13 mouse cellular contexts compared by ENCODE assay signal in genomic region chr15:99039996-99040919, GRCm38 (mm10). TPM values are rescaled to one million over a fixed set of nuclear protein-coding genes. Genes with fewer than 3 reads are reported as not detected.
DNase-seq lines count a peak whose midpoint lies in the region; ATAC-seq and TF ChIP-seq lines count a peak whose summit lies in the region.
"Had no signal": no experiment of that assay in that cellular context is flagged by ENCODE, and none has a peak within 500 bp of the region (broad histone marks: within the 10 kb centered on the region; RNA-seq: fewer than 3 reads in every experiment).

No protein-coding gene starts in this region.

- TF ChIP-seq EP300 in heart, postnatal 0 days (IDR thresholded peaks at IDR 0.05; ENCODE audit: low read depth), result no peak
- TF ChIP-seq EP300 in stomach, postnatal 0 days (optimal IDR thresholded peaks at IDR 0.05), result no peak

- no peak for ATAC-seq in heart, postnatal 0 days (ENCODE audit: insufficient read depth, low read depth)
- no peak for ATAC-seq in midbrain, postnatal 0 days (ENCODE audit: low FRiP score)
- no peak for ATAC-seq in midbrain, embryonic 16.5 days
- ATAC-seq in embryonic facial prominence, embryonic 13.5 days (ENCODE audit: insufficient number of reproducible peaks, insufficient read depth, low FRiP score, low TSS enrichment, low read depth), result 0 out of 2 replicates have a peak, but pooled peaks have one; percentile 15
- no peak for ATAC-seq in stomach, postnatal 0 days (ENCODE audit: low FRiP score, low TSS enrichment)
- no peak for ATAC-seq in inflammation-experienced regulatory T-cells, adult 6 months

- peaks cover 25% of the 10 kb centered on the region for H3K36me3 ChIP-seq in heart, postnatal 0 days (replicated peaks; ENCODE audit: control insufficient read depth, insufficient read depth, low read length)
- no peaks in the 10 kb centered on the region for H3K36me3 ChIP-seq in midbrain, postnatal 0 days (ENCODE audit: insufficient read depth, low read length)
- H3K36me3 ChIP-seq in midbrain, embryonic 16.5 days (ENCODE audit: control insufficient read depth, insufficient read depth, low read length), result no peaks in the 10 kb centered on the region
- H3K36me3 ChIP-seq in embryonic facial prominence, embryonic 13.5 days, result peaks cover 21% of the 10 kb centered on the region
- H3K36me3 ChIP-seq in stomach, postnatal 0 days (ENCODE audit: control insufficient read depth, insufficient read depth, low read length), result peaks cover 8% of the 10 kb centered on the region; the same call in 1 of the 2 replicates

- TF ChIP-seq CTCF in heart, postnatal 0 days (IDR thresholded peaks at IDR 0.05; ENCODE audit: low read depth), result peak; percentile 21; the same call in 1 of the 2 replicates
- TF ChIP-seq CTCF in midbrain, postnatal 0 days (IDR thresholded peaks at IDR 0.05), result peak; percentile 51
- peak; percentile 61 for TF ChIP-seq CTCF in stomach, postnatal 0 days (IDR thresholded peaks at IDR 0.05; ENCODE audit: low read depth)

- 59% methylated on average over 26 of the region's 26 CpGs for WGBS in heart, postnatal 0 days
- 74% methylated on average over 26 of the region's 26 CpGs for WGBS in midbrain, postnatal 0 days
- WGBS in midbrain, embryonic 16.5 days, result 70% methylated on average over 26 of the region's 26 CpGs
- 64% methylated on average over 26 of the region's 26 CpGs for WGBS in embryonic facial prominence, embryonic 13.5 days
- WGBS in stomach, postnatal 0 days, result 67% methylated on average over 26 of the region's 26 CpGs

- H3K27ac ChIP-seq in heart, postnatal 0 days (ENCODE audit: low read depth), result no peak overlapping the region
- H3K27ac ChIP-seq in midbrain, postnatal 0 days (ENCODE audit: low read depth, low read length), result no peak overlapping the region
- H3K27ac ChIP-seq in midbrain, embryonic 16.5 days (ENCODE audit: low read length), result no peak overlapping the region
- H3K27ac ChIP-seq in embryonic facial prominence, embryonic 13.5 days, result no peak overlapping the region
- no peak overlapping the region for H3K27ac ChIP-seq in stomach, postnatal 0 days (replicated peaks)

- H3K4me3 ChIP-seq in heart, postnatal 0 days (ENCODE audit: low read depth, low read length), result no peak overlapping the region
- no peak overlapping the region for H3K4me3 ChIP-seq in midbrain, postnatal 0 days (ENCODE audit: low read depth, low read length)
- no peak overlapping the region for H3K4me3 ChIP-seq in midbrain, embryonic 16.5 days (ENCODE audit: low read depth, low read length)
- no peak overlapping the region for H3K4me3 ChIP-seq in embryonic facial prominence, embryonic 13.5 days
- no peak overlapping the region for H3K4me3 ChIP-seq in stomach, postnatal 0 days (ENCODE audit: low read depth, low read length)

- DNase-seq in heart, postnatal 0 days (ENCODE audit: low spot score), result no peak
- DNase-seq in heart, postnatal 25 days (ENCODE audit: low spot score), result no peak
- no peak for DNase-seq in midbrain, postnatal 0 days (ENCODE audit: low spot score)
- no peak for DNase-seq in stomach, postnatal 0 days (ENCODE audit: low spot score)
- no peak for DNase-seq in spleen, adult 18-20 months
- DNase-seq: cerebellum, postnatal 25 days; heart, postnatal 10 days; kidney, postnatal 14 days had no signal

- no peak overlapping the region for H3K4me2 ChIP-seq in heart, postnatal 0 days (ENCODE audit: low read depth, low read length)
- no peak overlapping the region for H3K4me2 ChIP-seq in midbrain, postnatal 0 days (ENCODE audit: low read depth, low read length, poor library complexity, severe bottlenecking)
- H3K4me2 ChIP-seq in midbrain, embryonic 16.5 days (ENCODE audit: low read length), result no peak overlapping the region
- no peak overlapping the region for H3K4me2 ChIP-seq in embryonic facial prominence, embryonic 13.5 days
- no peak overlapping the region for H3K4me2 ChIP-seq in stomach, postnatal 0 days (replicated peaks; ENCODE audit: low read depth)

- H3K27me3 ChIP-seq in heart, postnatal 0 days (ENCODE audit: control insufficient read depth, insufficient read depth, low read length), result no peaks in the 10 kb centered on the region
- H3K27me3 ChIP-seq in midbrain, postnatal 0 days (ENCODE audit: insufficient read depth, low read length), result no peaks in the 10 kb centered on the region
- H3K27me3 ChIP-seq in midbrain, embryonic 16.5 days (ENCODE audit: control insufficient read depth, insufficient read depth, low read depth, low read length), result no peaks in the 10 kb centered on the region
- no peaks in the 10 kb centered on the region for H3K27me3 ChIP-seq in embryonic facial prominence, embryonic 13.5 days
- H3K27me3 ChIP-seq in stomach, postnatal 0 days (ENCODE audit: control insufficient read depth, insufficient read depth, low read length), result no peaks in the 10 kb centered on the region

- H3K4me1 ChIP-seq in heart, postnatal 0 days (ENCODE audit: control insufficient read depth, insufficient read depth), result no peaks in the 10 kb centered on the region
- H3K4me1 ChIP-seq in midbrain, postnatal 0 days (ENCODE audit: insufficient read depth, low read length), result no peaks in the 10 kb centered on the region
- H3K4me1 ChIP-seq in midbrain, embryonic 16.5 days (ENCODE audit: control insufficient read depth, insufficient read depth, low read length), result no peaks in the 10 kb centered on the region; the same call in 1 of the 2 replicates
- H3K4me1 ChIP-seq in embryonic facial prominence, embryonic 13.5 days, result peaks cover 13% of the 10 kb centered on the region
- H3K4me1 ChIP-seq in stomach, postnatal 0 days (replicated peaks; ENCODE audit: control insufficient read depth, insufficient read depth), result no peaks in the 10 kb centered on the region

- H3K9ac ChIP-seq in heart, postnatal 0 days (replicated peaks; ENCODE audit: low read depth, low read length), result no peak overlapping the region
- H3K9ac ChIP-seq in midbrain, postnatal 0 days (replicated peaks; ENCODE audit: low read length, poor library complexity, severe bottlenecking), result no peak overlapping the region
- no peak overlapping the region for H3K9ac ChIP-seq in midbrain, embryonic 16.5 days (ENCODE audit: low read depth, low read length)
- no peak overlapping the region for H3K9ac ChIP-seq in embryonic facial prominence, embryonic 13.5 days
- H3K9ac ChIP-seq in stomach, postnatal 0 days (ENCODE audit: low read length), result no peak overlapping the region

- intact Hi-C loops in heart, postnatal 25 days (cut with DNase I), result no loop called here

- H3K9me3 ChIP-seq in heart, postnatal 0 days (replicated peaks; ENCODE audit: control insufficient read depth, low read length), result no peaks in the 10 kb centered on the region
- H3K9me3 ChIP-seq in midbrain, postnatal 0 days (ENCODE audit: low read length), result no peaks in the 10 kb centered on the region
- no peaks in the 10 kb centered on the region for H3K9me3 ChIP-seq in midbrain, embryonic 16.5 days (replicated peaks; ENCODE audit: control insufficient read depth, low read length, poor library complexity, severe bottlenecking)
- no peaks in the 10 kb centered on the region for H3K9me3 ChIP-seq in embryonic facial prominence, embryonic 13.5 days
- no peaks in the 10 kb centered on the region for H3K9me3 ChIP-seq in stomach, postnatal 0 days (ENCODE audit: control insufficient read depth, low read length)

RNA-seq across cellular contexts. Expression of gene Tuba1c, which starts 10.6 kb away (rescaled TPM):
- total RNA-seq in heart, postnatal 0 days (2014; rRNA removed; ENCODE audit: low replicate concordance), result 309 and 399 TPM in 2 replicates
- 73.8 and 97.1 TPM in 2 replicates for polyA plus RNA-seq in heart, postnatal 0 days (2015; fragmentation: Nextera tagmentation; extraction: Ambion mirVana)
- total RNA-seq in heart, postnatal 25 days (2021), result 10 to 100 TPM; 33.5 to 33.7 TPM
- total RNA-seq in midbrain, postnatal 0 days (2014; rRNA removed), result 18.2 and 22.6 TPM in 2 replicates
- 9.6 and 9.9 TPM in 2 replicates for polyA plus RNA-seq in midbrain, postnatal 0 days (2015; fragmentation: Nextera tagmentation; extraction: Ambion mirVana)
- 11.6 and 12.5 TPM in 2 replicates for polyA plus RNA-seq in midbrain, embryonic 16.5 days (2015; fragmentation: Nextera tagmentation; extraction: Ambion mirVana)
- 109 and 124 TPM in 2 replicates for polyA plus RNA-seq in embryonic facial prominence, embryonic 13.5 days (2015; fragmentation: Nextera tagmentation; extraction: Ambion mirVana)
- polyA plus RNA-seq in stomach, postnatal 0 days (2015; fragmentation: Nextera tagmentation; extraction: Ambion mirVana), result 145 and 159 TPM in 2 replicates
- 100 to 1,000 TPM in 1 of 3 experiments, 10 to 100 TPM in 2; 70.4 to 203 (median 83.7) TPM for polyA plus RNA-seq in inflammation-experienced regulatory T-cells, adult 6 months (2017; shearing (Covaris generic))

RNA-seq across cellular contexts. Expression of gene Prph, which starts 14.7 kb away (rescaled TPM):
- total RNA-seq in heart, postnatal 0 days (2014; rRNA removed; ENCODE audit: low replicate concordance), result 2.0 TPM in 1 of 2 replicates, not detected in the other
- polyA plus RNA-seq in heart, postnatal 0 days (2015; fragmentation: Nextera tagmentation; extraction: Ambion mirVana), result 0.07 and 0.84 TPM in 2 replicates
- total RNA-seq in heart, postnatal 25 days (2021), result under 1 TPM; 0.14 to 0.42 TPM
- 9.8 and 11.2 TPM in 2 replicates for total RNA-seq in midbrain, postnatal 0 days (2014; rRNA removed)
- polyA plus RNA-seq in midbrain, postnatal 0 days (2015; fragmentation: Nextera tagmentation; extraction: Ambion mirVana), result 8.0 and 9.1 TPM in 2 replicates
- polyA plus RNA-seq in midbrain, embryonic 16.5 days (2015; fragmentation: Nextera tagmentation; extraction: Ambion mirVana), result 5.1 and 7.1 TPM in 2 replicates
- polyA plus RNA-seq in embryonic facial prominence, embryonic 13.5 days (2015; fragmentation: Nextera tagmentation; extraction: Ambion mirVana), result 1.8 and 7.1 TPM in 2 replicates
- 25.7 and 28.6 TPM in 2 replicates for polyA plus RNA-seq in stomach, postnatal 0 days (2015; fragmentation: Nextera tagmentation; extraction: Ambion mirVana)
- not detected for polyA plus RNA-seq in inflammation-experienced regulatory T-cells, adult 6 months (2017; shearing (Covaris generic))

RNA-seq across cellular contexts. Expression of gene Troap, which starts 34.1 kb away (rescaled TPM):
- total RNA-seq in heart, postnatal 0 days (2014; rRNA removed; ENCODE audit: low replicate concordance), result 16.2 and 19.1 TPM in 2 replicates
- polyA plus RNA-seq in heart, postnatal 0 days (2015; fragmentation: Nextera tagmentation; extraction: Ambion mirVana), result 7.0 and 8.1 TPM in 2 replicates
- total RNA-seq in heart, postnatal 25 days (2021), result under 1 TPM; 0.13 to 0.67 TPM
- 1.6 and 4.1 TPM in 2 replicates for total RNA-seq in midbrain, postnatal 0 days (2014; rRNA removed)
- polyA plus RNA-seq in midbrain, postnatal 0 days (2015; fragmentation: Nextera tagmentation; extraction: Ambion mirVana), result 1.4 and 2.1 TPM in 2 replicates
- polyA plus RNA-seq in midbrain, embryonic 16.5 days (2015; fragmentation: Nextera tagmentation; extraction: Ambion mirVana), result 3.2 and 4.9 TPM in 2 replicates
- 30.9 and 41.1 TPM in 2 replicates for polyA plus RNA-seq in embryonic facial prominence, embryonic 13.5 days (2015; fragmentation: Nextera tagmentation; extraction: Ambion mirVana)
- polyA plus RNA-seq in stomach, postnatal 0 days (2015; fragmentation: Nextera tagmentation; extraction: Ambion mirVana), result 5.1 and 7.1 TPM in 2 replicates
- polyA plus RNA-seq in inflammation-experienced regulatory T-cells, adult 6 months (2017; shearing (Covaris generic)), result 1 to 10 TPM in 2 of 3 experiments, under 1 TPM in 1; 0.92 to 9.3 (median 1.1) TPM

RNA-seq across cellular contexts. Expression of gene C1ql4, which starts 47.4 kb away (rescaled TPM):
- total RNA-seq in heart, postnatal 0 days (2014; rRNA removed; ENCODE audit: low replicate concordance), result not detected in 2 replicates
- 0.20 TPM in 1 of 2 replicates, not detected in the other for polyA plus RNA-seq in heart, postnatal 0 days (2015; fragmentation: Nextera tagmentation; extraction: Ambion mirVana)
- not detected for total RNA-seq in heart, postnatal 25 days (2021)
- 17.7 and 21.1 TPM in 2 replicates for total RNA-seq in midbrain, postnatal 0 days (2014; rRNA removed)
- 8.5 and 9.2 TPM in 2 replicates for polyA plus RNA-seq in midbrain, postnatal 0 days (2015; fragmentation: Nextera tagmentation; extraction: Ambion mirVana)
- polyA plus RNA-seq in midbrain, embryonic 16.5 days (2015; fragmentation: Nextera tagmentation; extraction: Ambion mirVana), result 7.2 and 7.8 TPM in 2 replicates
- polyA plus RNA-seq in embryonic facial prominence, embryonic 13.5 days (2015; fragmentation: Nextera tagmentation; extraction: Ambion mirVana), result 0.22 TPM in 1 of 2 replicates, not detected in the other
- polyA plus RNA-seq in stomach, postnatal 0 days (2015; fragmentation: Nextera tagmentation; extraction: Ambion mirVana), result not detected in 2 replicates
- not detected for polyA plus RNA-seq in inflammation-experienced regulatory T-cells, adult 6 months (2017; shearing (Covaris generic))
- total RNA-seq: adrenal gland, postnatal 36 days; heart, postnatal 10 days had no signal
- polyA plus RNA-seq: limb, embryonic 14.5 days had no signal

RNA-seq across cellular contexts. Expression of gene Dnajc22, which starts 52.7 kb away (rescaled TPM):
- 2.3 TPM in 1 of 2 replicates, not detected in the other for total RNA-seq in heart, postnatal 0 days (2014; rRNA removed; ENCODE audit: low replicate concordance)
- polyA plus RNA-seq in heart, postnatal 0 days (2015; fragmentation: Nextera tagmentation; extraction: Ambion mirVana), result 0.29 and 0.61 TPM in 2 replicates
- under 1 TPM; 0.16 to 0.45 TPM for total RNA-seq in heart, postnatal 25 days (2021)
- total RNA-seq in midbrain, postnatal 0 days (2014; rRNA removed), result 0.61 and 0.88 TPM in 2 replicates
- polyA plus RNA-seq in midbrain, postnatal 0 days (2015; fragmentation: Nextera tagmentation; extraction: Ambion mirVana), result 1.3 and 1.6 TPM in 2 replicates
- 0.75 and 1.3 TPM in 2 replicates for polyA plus RNA-seq in midbrain, embryonic 16.5 days (2015; fragmentation: Nextera tagmentation; extraction: Ambion mirVana)
- 0.44 and 0.52 TPM in 2 replicates for polyA plus RNA-seq in embryonic facial prominence, embryonic 13.5 days (2015; fragmentation: Nextera tagmentation; extraction: Ambion mirVana)
- polyA plus RNA-seq in stomach, postnatal 0 days (2015; fragmentation: Nextera tagmentation; extraction: Ambion mirVana), result 13.5 and 14.4 TPM in 2 replicates
- not detected for polyA plus RNA-seq in inflammation-experienced regulatory T-cells, adult 6 months (2017; shearing (Covaris generic))
